Mouse (Mus musculus): ENCODE results near the gene Dnah8. TPM values are rescaled to one million over a fixed set of nuclear protein-coding genes. Genes with fewer than 3 reads are reported as not detected.

The Dnah8 gene
- polyA plus RNA-seq, 1 experiment from 2014 or later = 3.0 TPM

DNA sequence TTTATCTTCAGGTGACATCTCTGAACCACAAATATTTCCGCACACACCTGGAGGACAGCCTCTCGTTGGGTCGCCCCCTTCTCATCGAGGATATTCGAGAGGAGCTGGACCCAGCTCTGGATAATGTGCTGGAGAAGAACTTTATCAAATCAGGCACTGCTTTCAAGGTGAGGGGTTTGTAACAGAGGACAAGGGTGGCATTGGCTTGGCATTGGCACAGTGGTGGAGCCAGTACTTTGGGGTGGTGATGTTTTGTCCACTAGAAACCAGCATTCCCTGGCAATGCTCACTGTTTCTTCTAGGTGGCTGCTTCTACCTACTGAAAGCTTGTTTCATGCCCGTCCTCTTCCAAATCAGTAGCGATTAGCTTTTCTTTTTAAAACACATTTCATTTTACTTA is 166.7 kb downstream of the Dnah8 start:
- no peaks in the 10 kb centered on the region for H3K36me3 ChIP-seq (ENCODE audit: control insufficient read depth, insufficient read depth, low read length)
- H3K4me1 ChIP-seq (ENCODE audit: control insufficient read depth, insufficient read depth, low read length) = no peaks in the 10 kb centered on the region
- no peak overlapping the region for H3K9ac ChIP-seq (ENCODE audit: low read depth, low read length)
- ATAC-seq (replicated peaks; ENCODE audit: insufficient number of reproducible peaks, low FRiP score, low TSS enrichment) = no peak
- no peak overlapping the region for H3K27ac ChIP-seq (ENCODE audit: low read depth, low read length)
- no peak overlapping the region for H3K4me2 ChIP-seq
- 87% methylated on average over 7 of the region's 7 CpGs for WGBS (ENCODE audit: insufficient replicate concordance)
- no peaks in the 10 kb centered on the region for H3K27me3 ChIP-seq (ENCODE audit: control insufficient read depth, insufficient read depth, low read length)
- H3K4me3 ChIP-seq (ENCODE audit: low read depth, low read length) = no peak overlapping the region
- H3K9me3 ChIP-seq (replicated peaks; ENCODE audit: control insufficient read depth, low read length) = no peaks in the 10 kb centered on the region

DNA sequence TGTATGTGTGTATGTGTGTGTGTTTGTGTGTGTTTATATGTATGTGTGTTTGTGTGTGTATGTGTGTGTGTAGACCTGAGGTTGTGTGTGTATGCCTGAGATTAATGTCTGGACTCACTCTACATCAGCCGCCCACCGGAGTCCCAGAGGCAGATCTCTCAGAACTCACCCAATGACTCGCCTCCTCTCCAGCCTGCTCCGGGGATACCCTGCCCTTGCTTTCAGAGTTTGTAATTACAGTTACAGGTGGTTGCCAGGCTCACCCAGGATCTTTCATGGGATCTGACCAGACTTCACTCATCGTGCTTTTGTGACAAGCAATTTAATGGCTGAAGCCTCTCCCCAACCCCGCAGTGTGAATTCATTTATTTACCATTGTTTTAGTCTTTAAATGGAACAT is 168.2 kb downstream of the Dnah8 start:
- Histone ChIP-seq H3K4me1 (ENCODE audit: control insufficient read depth, insufficient read depth, low read length) (no peaks in the 10 kb centered on the region), H3K9me3 (replicated peaks; ENCODE audit: control insufficient read depth, low read length) (no peaks in the 10 kb centered on the region), H3K4me2 (no peak overlapping the region), H3K4me3 (ENCODE audit: low read depth, low read length) (no peak overlapping the region), H3K9ac (ENCODE audit: low read depth, low read length) (no peak overlapping the region), H3K27ac (ENCODE audit: low read depth, low read length) (no peak overlapping the region), H3K27me3 (ENCODE audit: control insufficient read depth, insufficient read depth, low read length) (no peaks in the 10 kb centered on the region), H3K36me3 (ENCODE audit: control insufficient read depth, insufficient read depth, low read length) (no peaks in the 10 kb centered on the region)
- WGBS (ENCODE audit: insufficient replicate concordance) = 84% methylated on average over 6 of the region's 6 CpGs
- ATAC-seq (replicated peaks; ENCODE audit: insufficient number of reproducible peaks, low FRiP score, low TSS enrichment) = no peak

DNA sequence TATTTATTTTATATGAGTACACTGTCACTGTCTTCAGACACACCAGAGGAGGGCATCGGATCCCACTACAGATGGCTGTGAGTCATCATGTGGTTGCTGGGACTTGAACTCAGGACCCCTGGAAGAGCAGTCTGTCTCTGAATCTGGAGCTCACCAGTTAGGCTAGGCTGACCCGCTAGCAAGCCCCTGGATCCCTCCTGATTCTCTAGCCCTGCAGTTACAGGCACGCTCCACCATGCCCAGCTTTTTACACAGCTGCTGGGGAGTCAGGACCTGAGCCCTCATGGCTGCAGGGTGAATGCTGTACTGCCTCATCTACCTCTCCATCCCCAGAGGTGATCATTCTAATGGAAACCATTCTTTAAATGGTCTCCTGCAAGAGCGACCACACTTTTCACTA is 172.5 kb downstream of the Dnah8 start:
- Histone ChIP-seq H3K9ac (ENCODE audit: low read depth, low read length) (no peak overlapping the region), H3K36me3 (ENCODE audit: control insufficient read depth, insufficient read depth, low read length) (no peaks in the 10 kb centered on the region), H3K4me2 (no peak overlapping the region), H3K27ac (ENCODE audit: low read depth, low read length) (no peak overlapping the region), H3K27me3 (ENCODE audit: control insufficient read depth, insufficient read depth, low read length) (no peaks in the 10 kb centered on the region), H3K4me3 (ENCODE audit: low read depth, low read length) (no peak overlapping the region), H3K4me1 (ENCODE audit: control insufficient read depth, insufficient read depth, low read length) (no peaks in the 10 kb centered on the region), H3K9me3 (replicated peaks; ENCODE audit: control insufficient read depth, low read length) (no peaks in the 10 kb centered on the region)
- no peak for ATAC-seq (replicated peaks; ENCODE audit: insufficient number of reproducible peaks, low FRiP score, low TSS enrichment)
- 77% methylated on average over 4 of the region's 4 CpGs for WGBS (ENCODE audit: insufficient replicate concordance)

DNA sequence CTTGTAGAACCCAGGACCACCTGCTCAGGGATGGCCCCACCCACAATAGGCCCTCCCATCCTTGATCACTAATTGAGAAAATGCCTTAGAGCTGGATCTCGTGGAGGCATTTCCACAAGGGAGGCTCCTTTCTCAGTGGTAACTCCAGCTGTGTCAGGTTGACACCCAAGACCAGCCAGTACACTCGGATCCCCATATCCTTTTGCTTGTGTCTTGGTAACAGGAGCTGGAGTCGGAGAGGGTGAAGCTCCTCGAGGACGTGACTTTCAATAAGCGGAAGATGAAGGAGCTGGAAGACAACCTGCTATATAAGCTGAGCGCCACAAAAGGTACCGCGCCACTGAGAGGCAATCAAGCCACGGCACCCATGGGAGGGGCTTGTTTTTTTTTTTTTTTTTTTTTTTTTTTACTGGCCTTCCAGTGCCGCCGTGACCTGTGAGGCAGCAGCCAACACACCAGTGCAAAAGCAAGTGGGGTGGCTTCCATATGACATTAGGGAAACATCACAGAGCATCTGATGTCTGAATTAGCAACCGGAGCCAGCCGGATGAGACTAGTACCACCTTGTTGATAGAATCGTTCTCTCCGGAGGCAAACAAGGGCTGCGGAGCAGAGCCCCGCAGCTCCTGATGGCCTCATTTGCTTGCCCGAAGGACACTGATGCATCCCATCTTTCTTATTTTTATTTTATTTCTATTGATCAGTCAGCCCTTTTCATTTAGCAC is 176.3 kb downstream of the Dnah8 start:
- WGBS (ENCODE audit: insufficient replicate concordance) = 85% methylated on average over 19 of the region's 19 CpGs
- Histone ChIP-seq H3K4me2 (no peak overlapping the region), H3K27ac (ENCODE audit: low read depth, low read length) (no peak overlapping the region), H3K9me3 (replicated peaks; ENCODE audit: control insufficient read depth, low read length) (no peaks in the 10 kb centered on the region; the same call in 1 of the 2 replicates), H3K9ac (ENCODE audit: low read depth, low read length) (no peak overlapping the region), H3K36me3 (ENCODE audit: control insufficient read depth, insufficient read depth, low read length) (no peaks in the 10 kb centered on the region), H3K4me1 (ENCODE audit: control insufficient read depth, insufficient read depth, low read length) (no peaks in the 10 kb centered on the region), H3K27me3 (ENCODE audit: control insufficient read depth, insufficient read depth, low read length) (no peaks in the 10 kb centered on the region), H3K4me3 (ENCODE audit: low read depth, low read length) (no peak overlapping the region)
- ATAC-seq (replicated peaks; ENCODE audit: insufficient number of reproducible peaks, low FRiP score, low TSS enrichment) = no peak

DNA sequence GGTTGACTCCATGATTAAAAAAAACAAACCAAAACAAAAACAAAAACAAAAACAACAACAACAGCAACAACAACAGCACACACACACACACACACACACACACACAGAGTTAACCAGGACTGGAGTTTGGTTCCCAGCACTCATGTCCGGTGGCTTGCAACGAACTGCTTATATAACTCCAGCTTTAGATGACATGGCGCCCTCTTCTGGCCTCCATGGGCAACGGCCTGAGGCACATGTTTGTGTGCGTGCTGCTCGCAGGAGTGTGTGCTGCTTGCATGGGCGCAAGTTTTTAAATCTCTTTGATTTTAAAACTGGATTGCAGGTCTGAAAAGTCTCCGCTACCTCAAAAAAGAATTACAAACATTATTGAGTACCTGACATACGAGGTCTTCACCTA is 179.5 kb downstream of the Dnah8 start:
- Histone ChIP-seq H3K4me2 (no peak overlapping the region), H3K4me3 (ENCODE audit: low read depth, low read length) (no peak overlapping the region), H3K27me3 (ENCODE audit: control insufficient read depth, insufficient read depth, low read length) (no peaks in the 10 kb centered on the region), H3K4me1 (ENCODE audit: control insufficient read depth, insufficient read depth, low read length) (no peaks in the 10 kb centered on the region), H3K27ac (ENCODE audit: low read depth, low read length) (no peak overlapping the region), H3K9me3 (replicated peaks; ENCODE audit: control insufficient read depth, low read length) (no peaks in the 10 kb centered on the region; the same call in 1 of the 2 replicates), H3K36me3 (ENCODE audit: control insufficient read depth, insufficient read depth, low read length) (no peaks in the 10 kb centered on the region), H3K9ac (ENCODE audit: low read depth, low read length) (no peak overlapping the region)
- WGBS (ENCODE audit: insufficient replicate concordance) = 92% methylated on average over 9 of the region's 9 CpGs
- ATAC-seq (replicated peaks; ENCODE audit: insufficient number of reproducible peaks, low FRiP score, low TSS enrichment) = no peak

DNA sequence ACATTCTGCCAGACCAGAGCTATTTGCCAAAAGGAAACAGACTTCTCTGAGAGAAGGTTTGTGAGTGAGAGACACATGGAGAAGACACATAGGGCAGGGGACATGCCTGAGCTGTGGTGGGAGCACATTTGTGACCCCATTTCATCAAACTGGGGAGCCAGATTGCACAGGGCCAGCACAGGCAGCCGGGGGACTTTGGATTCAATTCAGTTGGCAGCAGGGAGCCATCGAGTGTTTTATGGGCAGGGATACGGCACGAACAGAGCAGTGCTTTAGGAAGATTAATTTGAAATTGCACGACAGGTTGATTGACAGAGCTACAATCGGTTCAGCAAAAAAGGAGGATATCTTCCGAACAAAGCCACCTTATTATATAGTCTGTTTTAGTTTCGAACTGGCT is 180.8 kb downstream of the Dnah8 start:
- no peak for ATAC-seq (replicated peaks; ENCODE audit: insufficient number of reproducible peaks, low FRiP score, low TSS enrichment)
- H3K9ac ChIP-seq (ENCODE audit: low read depth, low read length) = no peak overlapping the region
- no peak overlapping the region for H3K27ac ChIP-seq (ENCODE audit: low read depth, low read length)
- H3K4me1 ChIP-seq (ENCODE audit: control insufficient read depth, insufficient read depth, low read length) = no peaks in the 10 kb centered on the region
- 69% methylated on average over 8 of the region's 8 CpGs for WGBS (ENCODE audit: insufficient replicate concordance)
- no peaks in the 10 kb centered on the region; the same call in 1 of the 2 replicates for H3K9me3 ChIP-seq (replicated peaks; ENCODE audit: control insufficient read depth, low read length)
- no peak overlapping the region for H3K4me3 ChIP-seq (ENCODE audit: low read depth, low read length)
- no peaks in the 10 kb centered on the region for H3K36me3 ChIP-seq (ENCODE audit: control insufficient read depth, insufficient read depth, low read length)
- H3K27me3 ChIP-seq (ENCODE audit: control insufficient read depth, insufficient read depth, low read length) = no peaks in the 10 kb centered on the region
- no peak overlapping the region for H3K4me2 ChIP-seq

DNA sequence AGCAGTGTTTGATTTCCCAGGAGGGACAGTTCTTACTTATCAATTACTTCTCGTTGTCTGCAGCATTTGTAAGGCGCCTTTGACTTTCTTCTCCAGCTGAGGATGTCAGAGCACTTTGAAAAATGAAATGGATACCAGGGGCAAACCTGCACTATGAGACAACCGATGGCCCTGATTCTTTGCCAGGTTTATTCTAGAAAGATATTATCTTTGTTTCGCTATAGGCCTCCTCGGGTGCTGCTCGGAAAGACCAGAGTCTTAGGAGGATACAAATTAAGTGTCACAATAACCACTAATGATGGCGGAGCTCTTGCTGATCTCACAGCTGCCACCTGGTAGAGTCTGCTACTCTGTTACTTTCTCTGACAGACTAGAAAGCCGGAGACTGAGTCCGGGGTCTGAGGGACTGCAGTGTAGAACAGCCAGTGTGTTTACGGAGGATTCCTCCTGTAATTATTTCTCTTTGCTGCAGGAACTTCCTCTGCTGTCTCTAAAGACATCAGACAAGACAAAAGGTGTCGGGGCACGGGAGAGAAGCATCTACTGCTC is 181.4 kb downstream of the Dnah8 start:
- Histone ChIP-seq H3K4me2 (no peak overlapping the region), H3K36me3 (ENCODE audit: control insufficient read depth, insufficient read depth, low read length) (no peaks in the 10 kb centered on the region), H3K27ac (ENCODE audit: low read depth, low read length) (no peak overlapping the region), H3K4me3 (ENCODE audit: low read depth, low read length) (no peak overlapping the region), H3K9ac (ENCODE audit: low read depth, low read length) (no peak overlapping the region), H3K27me3 (ENCODE audit: control insufficient read depth, insufficient read depth, low read length) (no peaks in the 10 kb centered on the region), H3K4me1 (ENCODE audit: control insufficient read depth, insufficient read depth, low read length) (no peaks in the 10 kb centered on the region), H3K9me3 (replicated peaks; ENCODE audit: control insufficient read depth, low read length) (no peaks in the 10 kb centered on the region; the same call in 1 of the 2 replicates)
- 50% methylated on average over 12 of the region's 12 CpGs for WGBS (ENCODE audit: insufficient replicate concordance)
- ATAC-seq (replicated peaks; ENCODE audit: insufficient number of reproducible peaks, low FRiP score, low TSS enrichment) = no peak

DNA sequence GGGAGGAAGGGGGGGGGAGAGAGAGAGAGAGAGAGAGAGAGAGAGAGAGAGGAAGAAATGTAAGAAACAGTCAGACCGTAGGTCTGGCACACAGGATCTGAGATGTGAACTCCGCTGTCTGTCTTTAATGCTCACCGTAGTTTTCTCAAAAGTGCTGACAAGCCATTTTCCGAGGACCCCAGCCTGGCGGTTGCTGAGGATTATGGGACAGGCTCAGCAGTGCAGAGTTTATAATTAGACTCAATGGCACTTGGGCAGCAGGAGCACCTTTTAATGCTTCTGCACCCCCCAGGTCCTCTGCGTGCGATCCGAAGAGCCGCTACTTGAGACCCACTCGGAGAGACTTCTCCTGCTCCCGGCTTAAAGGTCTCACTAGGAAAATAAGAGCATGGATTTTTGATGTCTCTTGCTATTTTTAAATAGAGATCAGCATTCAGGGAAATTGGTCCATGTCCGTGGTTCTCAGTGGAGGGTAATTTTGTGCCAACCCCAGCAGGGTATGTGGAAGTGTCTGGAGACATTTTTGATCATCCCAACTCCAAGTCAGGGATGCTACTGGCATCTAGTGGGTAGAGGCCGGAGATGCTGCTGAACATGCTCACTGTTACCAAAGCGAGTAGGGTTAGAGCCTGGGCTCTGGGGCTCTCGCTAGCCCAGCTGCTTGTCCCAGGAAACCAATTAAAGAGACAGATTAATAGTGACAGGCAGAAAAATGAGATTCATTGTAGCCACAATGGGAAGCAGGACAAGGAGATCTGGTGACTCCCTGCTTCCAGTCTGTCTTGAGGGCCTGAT is 184.9 kb downstream of the Dnah8 start:
- Histone ChIP-seq H3K9me3 (replicated peaks; ENCODE audit: control insufficient read depth, low read length) (no peaks in the 10 kb centered on the region), H3K9ac (ENCODE audit: low read depth, low read length) (no peak overlapping the region), H3K27me3 (ENCODE audit: control insufficient read depth, insufficient read depth, low read length) (no peaks in the 10 kb centered on the region), H3K27ac (ENCODE audit: low read depth, low read length) (no peak overlapping the region), H3K4me2 (peak overlapping the region; percentile 6; the same call in 1 of the 2 replicates), H3K4me1 (ENCODE audit: control insufficient read depth, insufficient read depth, low read length) (no peaks in the 10 kb centered on the region), H3K4me3 (ENCODE audit: low read depth, low read length) (no peak overlapping the region), H3K36me3 (ENCODE audit: control insufficient read depth, insufficient read depth, low read length) (no peaks in the 10 kb centered on the region)
- WGBS (ENCODE audit: insufficient replicate concordance) = 58% methylated on average over 15 of the region's 15 CpGs
- no peak for ATAC-seq (replicated peaks; ENCODE audit: insufficient number of reproducible peaks, low FRiP score, low TSS enrichment)
